Mouse (Mus musculus) embryonic facial prominence, embryonic 10.5 days (tissue): Measurements from ENCODE around the gene Naa30. TPM values are rescaled to one million over a fixed set of nuclear protein-coding genes. Genes with fewer than 3 reads are reported as not detected.

ENCODE experiments used
- DNase-seq: peaks from one replicate; pipeline ENCODE4 v3.0.0-alpha.2; 2017; ENCODE audit warnings: low spot score
- H3K27ac ChIP-seq: fragments of 300-500 bp; sonication (generic); replicated peaks from 2 replicates; pipeline ENCODE4 v1.5.1; 2016; ENCODE audit warnings: mild to moderate bottlenecking
- H3K27me3 ChIP-seq: fragments of 300-500 bp; sonication (generic); replicated peaks from 2 replicates; pipeline ENCODE4 v1.6.1; 2016; ENCODE audit warnings: low read depth, mild to moderate bottlenecking; ENCODE audit not compliant: poor library complexity, severe bottlenecking
- H3K36me3 ChIP-seq: fragments of 300-500 bp; sonication (generic); replicated peaks from 2 replicates; pipeline ENCODE4 v1.6.1; 2016; ENCODE audit warnings: mild to moderate bottlenecking, moderate library complexity
- H3K4me1 ChIP-seq: fragments of 300-500 bp; sonication (generic); 2 replicates; pipeline ENCODE4 v1.6.1; 2016
- H3K4me3 ChIP-seq: fragments of 300-500 bp; sonication (generic); 2 replicates; pipeline ENCODE4 v1.5.1; 2016; ENCODE audit warnings: mild to moderate bottlenecking, moderate library complexity
- H3K9me3 ChIP-seq: fragments of 300-500 bp; sonication (generic); 2 replicates; pipeline ENCODE4 v1.6.1; 2016; ENCODE audit warnings: mild to moderate bottlenecking
- WGBS: fragments of 180-500 bp; shearing (Covaris S2); methylation state at CpG from one replicate; pipeline ENCODE4 v1.1.7; 2016; 5-methylcytosine and 5-hydroxymethylcytosine counted together
- polyA plus RNA-seq: library from polyadenylated mRNA; unstranded; fragments of >200 nt; fragmentation: Nextera tagmentation; extraction: Ambion mirVana; gene quantifications from 2 replicates; pipeline ENCODE4 v1.2.1, GENCODE M21; 2016

The Naa30 gene
- 8.5 and 8.7 TPM in 2 replicates for polyA plus RNA-seq

DNA sequence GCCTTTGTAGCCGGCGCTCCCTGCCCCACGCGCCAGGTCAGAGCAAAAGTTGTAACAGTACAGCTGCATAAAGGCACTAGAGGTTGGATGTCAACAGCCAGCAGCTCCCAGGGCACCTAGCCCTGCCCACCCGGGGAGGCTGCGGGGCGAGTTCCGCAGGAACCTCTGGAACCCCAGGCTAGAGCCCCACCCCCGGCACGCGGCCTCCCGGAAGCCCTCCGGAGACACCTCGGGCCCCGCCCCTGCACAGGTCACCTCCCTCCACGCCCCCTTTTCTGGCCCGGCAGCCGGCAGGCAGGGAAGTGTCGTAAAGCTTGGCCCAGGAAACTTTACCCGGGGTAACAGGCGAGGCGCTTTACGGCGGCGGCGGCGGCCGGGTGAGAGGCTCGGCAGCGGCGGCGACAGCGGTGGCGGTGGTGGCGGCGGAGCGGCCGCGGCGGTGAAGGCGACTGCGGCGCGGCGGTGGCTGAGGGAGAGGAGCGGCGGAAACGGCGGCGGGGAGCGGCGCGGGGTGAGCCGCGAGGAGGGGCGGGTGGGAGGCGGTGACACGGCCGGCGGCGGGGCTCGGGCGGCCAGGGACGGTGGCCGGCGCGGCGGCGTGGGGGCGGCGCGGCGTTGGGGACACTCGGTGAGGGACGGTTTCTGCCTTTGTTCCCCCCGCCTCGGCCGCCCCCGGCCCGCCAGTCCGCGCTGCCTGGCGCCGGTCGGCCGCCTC lies at the start of gene Naa30:
Gene Naa30, plus strand, starts transcription at position 360 of the 715 bp plus-strand sequence.
- Histone ChIP-seq H3K27me3 (no peaks in the 10 kb centered on the region), H3K27ac (peak within 1 kb of the TSS; percentile 93), H3K4me1 (peaks cover 25% of the 10 kb centered on the region), H3K4me3 (peak within 1 kb of the TSS; percentile 98), H3K9me3 (no peaks in the 10 kb centered on the region), H3K36me3 (peaks cover 19% of the 10 kb centered on the region)
- under 1% methylated on average over 83 of the region's 86 CpGs for WGBS
- DNase-seq: peak; percentile 98

DNA sequence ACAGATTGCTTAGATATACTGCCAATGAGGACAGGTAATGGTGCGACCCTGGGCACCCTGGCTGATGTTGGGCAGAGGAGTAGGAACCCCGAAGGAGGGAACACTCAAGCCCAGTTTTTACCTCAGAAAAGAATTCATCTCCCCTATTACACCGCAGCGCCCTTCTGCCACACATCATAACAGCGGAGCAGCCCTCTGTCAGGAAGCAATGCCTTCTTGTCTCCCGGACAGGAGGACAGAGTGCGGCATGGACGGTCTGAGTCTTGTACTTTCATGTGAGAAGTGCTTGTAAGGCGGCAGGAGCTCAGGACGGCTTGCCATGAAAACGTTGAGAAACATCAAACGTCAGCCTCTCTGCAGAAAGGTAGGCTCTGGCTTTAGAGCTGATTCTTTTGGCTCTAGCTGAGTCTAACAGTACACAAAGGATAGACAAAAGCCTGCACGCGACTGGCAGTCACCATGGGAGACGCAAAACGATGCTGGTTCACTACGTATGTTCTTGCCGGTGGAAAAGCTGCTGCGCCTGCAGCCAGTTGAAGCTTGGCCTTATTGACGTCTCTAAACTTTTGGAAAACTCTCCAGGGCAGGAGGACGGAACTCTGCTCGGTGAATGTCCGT lies 44.8 kb upstream of the Naa30 start:
- Histone ChIP-seq H3K27me3 (no peaks in the 10 kb centered on the region), H3K4me1 (peaks cover 21% of the 10 kb centered on the region), H3K36me3 (no peaks in the 10 kb centered on the region), H3K4me3 (no peak overlapping the region), H3K27ac (no peak overlapping the region), H3K9me3 (no peaks in the 10 kb centered on the region)
- DNase-seq: no peak
- WGBS: 76% methylated on average over 23 of the region's 23 CpGs

DNA sequence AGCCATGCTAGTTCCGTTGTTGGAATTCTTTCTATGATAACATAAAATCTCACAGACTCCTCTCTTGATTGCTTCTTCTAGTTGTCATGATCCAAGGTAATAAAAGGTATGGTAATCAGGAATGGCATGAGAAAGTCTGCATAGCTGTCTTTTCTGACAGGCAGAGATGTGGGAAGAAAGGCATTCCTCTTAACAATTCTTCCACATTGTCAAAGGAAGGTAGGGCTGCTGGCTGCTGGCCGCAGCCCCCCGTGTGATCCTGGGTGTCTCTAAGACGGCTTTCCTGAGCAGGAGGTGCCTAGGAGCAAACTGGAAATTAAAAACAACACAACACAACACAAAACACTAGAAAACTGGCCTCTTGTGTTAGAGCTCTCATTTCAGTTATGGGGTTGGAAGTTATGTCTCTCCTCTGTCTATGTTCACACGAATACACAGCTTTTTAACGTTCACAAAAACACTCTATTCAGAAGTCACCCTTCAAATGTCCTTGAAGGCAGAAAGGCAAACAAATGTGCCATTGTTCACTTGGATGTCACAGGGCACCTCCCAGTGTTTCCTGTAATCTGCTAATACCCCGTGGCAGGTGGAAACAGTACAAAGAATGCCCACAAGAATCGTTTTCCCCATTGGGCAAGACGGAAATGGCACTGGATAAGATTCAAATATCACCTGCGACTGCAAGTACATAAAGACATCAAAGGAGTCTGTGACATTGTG lies 43.3 kb upstream of the Naa30 start:
- no peaks in the 10 kb centered on the region for H3K36me3 ChIP-seq
- H3K27ac ChIP-seq: no peak overlapping the region
- 53% methylated on average over 10 of the region's 10 CpGs for WGBS
- no peaks in the 10 kb centered on the region for H3K27me3 ChIP-seq
- H3K4me3 ChIP-seq: no peak overlapping the region
- no peak for DNase-seq
- H3K9me3 ChIP-seq: no peaks in the 10 kb centered on the region
- peaks cover 16% of the 10 kb centered on the region for H3K4me1 ChIP-seq

DNA sequence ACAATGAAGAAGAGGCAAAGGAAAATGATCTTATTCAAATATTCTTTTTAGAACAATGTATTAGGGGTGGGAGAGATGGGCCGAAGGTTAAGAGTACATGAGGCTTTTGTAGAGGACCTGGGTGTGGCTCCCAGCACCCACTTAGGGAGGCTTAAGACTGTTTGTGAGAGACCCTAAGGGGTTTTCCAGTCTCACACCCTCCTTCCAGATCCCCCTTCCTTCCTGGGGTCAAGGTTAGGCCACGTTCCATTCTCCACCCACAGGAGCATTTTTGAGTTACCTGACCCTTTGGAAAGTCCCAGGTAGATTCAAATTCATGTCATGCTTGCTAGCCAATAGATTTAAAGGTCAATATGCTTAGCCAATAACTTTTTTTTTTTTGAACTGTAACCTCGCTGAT lies 39.6 kb upstream of the Naa30 start:
- Histone ChIP-seq H3K4me1 (peaks cover 12% of the 10 kb centered on the region), H3K27ac (no peak overlapping the region), H3K4me3 (no peak overlapping the region), H3K27me3 (no peaks in the 10 kb centered on the region), H3K36me3 (no peaks in the 10 kb centered on the region), H3K9me3 (no peaks in the 10 kb centered on the region)
- 85% methylated on average over 3 of the region's 3 CpGs for WGBS
- no peak for DNase-seq

DNA sequence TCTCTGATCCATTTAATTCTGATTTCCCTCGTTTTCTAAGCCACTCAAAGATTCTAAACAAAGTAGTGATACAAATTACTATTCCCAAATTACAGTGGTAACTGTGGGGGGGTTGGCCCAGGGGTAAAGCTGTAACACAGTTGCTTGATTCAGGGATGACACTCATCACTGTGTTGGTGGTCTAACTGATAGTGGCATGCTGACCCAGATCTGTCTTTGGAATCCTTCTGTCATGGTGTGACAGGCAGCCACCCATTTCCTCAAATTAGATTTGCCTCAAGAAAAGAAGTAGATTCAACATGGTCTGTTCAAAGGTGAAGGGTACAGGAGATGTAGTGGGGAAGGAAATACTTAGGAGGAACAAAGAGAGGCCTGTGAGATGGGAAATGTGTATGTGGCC lies 33.9 kb upstream of the Naa30 start:
- Histone ChIP-seq H3K36me3 (no peaks in the 10 kb centered on the region), H3K27me3 (no peaks in the 10 kb centered on the region), H3K9me3 (no peaks in the 10 kb centered on the region), H3K4me1 (peaks cover 12% of the 10 kb centered on the region; the same call in 1 of the 2 replicates), H3K4me3 (no peak overlapping the region), H3K27ac (no peak overlapping the region)
- WGBS: 61% methylated on average over 1 of the region's 1 CpGs
- no peak for DNase-seq

DNA sequence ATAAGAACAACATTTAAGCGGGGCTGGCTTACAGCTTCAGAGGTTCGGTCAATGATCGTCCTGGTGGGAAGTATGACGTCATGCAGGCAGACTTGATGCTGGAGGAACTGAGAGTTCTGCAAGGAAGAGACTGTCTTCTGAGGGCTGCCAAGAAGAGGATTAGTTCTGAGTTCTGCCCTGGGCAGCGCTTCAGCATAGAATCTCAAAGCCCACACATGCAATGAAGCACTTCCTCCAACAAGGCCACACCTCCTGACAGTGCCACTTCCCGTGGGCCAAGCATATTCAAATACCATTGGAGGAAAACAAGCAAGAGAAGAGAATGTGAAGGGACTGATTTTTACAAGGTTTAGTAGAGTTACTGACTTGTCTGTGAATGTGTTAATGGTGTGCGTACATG lies 31.3 kb upstream of the Naa30 start:
- Histone ChIP-seq H3K4me1 (peaks cover 14% of the 10 kb centered on the region; the same call in 1 of the 2 replicates), H3K36me3 (no peaks in the 10 kb centered on the region), H3K27me3 (no peaks in the 10 kb centered on the region), H3K4me3 (no peak overlapping the region), H3K27ac (no peak overlapping the region), H3K9me3 (no peaks in the 10 kb centered on the region)
- 92% methylated on average over 7 of the region's 7 CpGs for WGBS
- no peak for DNase-seq

DNA sequence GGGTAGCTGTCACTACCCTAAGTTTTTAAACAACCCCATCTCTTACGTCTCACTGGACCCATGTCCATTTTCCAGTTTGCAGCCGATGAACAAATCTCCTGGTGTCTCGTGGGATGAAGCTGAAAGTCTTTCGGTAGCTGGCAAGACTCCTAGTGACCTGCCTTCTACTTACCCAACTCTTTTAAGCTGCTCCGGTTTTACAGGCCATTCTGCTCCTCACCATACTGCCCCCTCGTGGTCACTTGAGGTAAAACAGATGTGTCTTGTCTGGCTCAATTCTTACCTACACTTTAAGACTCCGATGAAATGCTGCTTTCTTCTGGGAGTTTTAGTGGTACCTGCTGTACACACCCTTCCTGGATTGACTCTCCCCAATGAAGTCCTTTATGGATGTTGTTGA lies 18.2 kb upstream of the Naa30 start:
- DNase-seq: peak; percentile 81
- no peak overlapping the region for H3K27ac ChIP-seq
- H3K36me3 ChIP-seq: no peaks in the 10 kb centered on the region
- H3K4me1 ChIP-seq: no peaks in the 10 kb centered on the region
- no peaks in the 10 kb centered on the region for H3K27me3 ChIP-seq
- no peaks in the 10 kb centered on the region for H3K9me3 ChIP-seq
- no peak overlapping the region for H3K4me3 ChIP-seq
- WGBS: 31% methylated on average over 7 of the region's 7 CpGs

DNA sequence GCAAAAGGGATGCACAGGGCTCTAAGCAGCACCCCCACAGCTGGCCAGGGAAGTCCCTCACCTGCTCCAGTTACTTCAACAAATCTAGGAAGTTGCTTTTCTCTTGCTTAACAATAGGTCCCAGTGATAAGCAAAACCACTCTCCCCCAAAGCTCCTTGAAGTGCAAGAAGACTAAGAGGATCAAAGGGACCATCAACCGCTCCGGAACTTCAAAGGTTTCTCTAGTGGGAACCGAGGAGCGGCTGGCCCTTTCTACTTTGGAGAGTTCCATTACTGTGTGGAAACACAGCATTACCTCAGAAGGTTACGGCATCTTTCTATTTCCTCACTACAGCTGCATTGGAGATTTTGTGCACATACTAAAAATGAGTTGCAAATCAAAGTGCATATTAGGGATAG lies 16.5 kb upstream of the Naa30 start:
- no peaks in the 10 kb centered on the region for H3K4me1 ChIP-seq
- no peak overlapping the region for H3K27ac ChIP-seq
- WGBS: 27% methylated on average over 5 of the region's 5 CpGs
- H3K4me3 ChIP-seq: no peak overlapping the region
- no peaks in the 10 kb centered on the region for H3K9me3 ChIP-seq
- H3K27me3 ChIP-seq: no peaks in the 10 kb centered on the region
- DNase-seq: no peak
- H3K36me3 ChIP-seq: no peaks in the 10 kb centered on the region

DNA sequence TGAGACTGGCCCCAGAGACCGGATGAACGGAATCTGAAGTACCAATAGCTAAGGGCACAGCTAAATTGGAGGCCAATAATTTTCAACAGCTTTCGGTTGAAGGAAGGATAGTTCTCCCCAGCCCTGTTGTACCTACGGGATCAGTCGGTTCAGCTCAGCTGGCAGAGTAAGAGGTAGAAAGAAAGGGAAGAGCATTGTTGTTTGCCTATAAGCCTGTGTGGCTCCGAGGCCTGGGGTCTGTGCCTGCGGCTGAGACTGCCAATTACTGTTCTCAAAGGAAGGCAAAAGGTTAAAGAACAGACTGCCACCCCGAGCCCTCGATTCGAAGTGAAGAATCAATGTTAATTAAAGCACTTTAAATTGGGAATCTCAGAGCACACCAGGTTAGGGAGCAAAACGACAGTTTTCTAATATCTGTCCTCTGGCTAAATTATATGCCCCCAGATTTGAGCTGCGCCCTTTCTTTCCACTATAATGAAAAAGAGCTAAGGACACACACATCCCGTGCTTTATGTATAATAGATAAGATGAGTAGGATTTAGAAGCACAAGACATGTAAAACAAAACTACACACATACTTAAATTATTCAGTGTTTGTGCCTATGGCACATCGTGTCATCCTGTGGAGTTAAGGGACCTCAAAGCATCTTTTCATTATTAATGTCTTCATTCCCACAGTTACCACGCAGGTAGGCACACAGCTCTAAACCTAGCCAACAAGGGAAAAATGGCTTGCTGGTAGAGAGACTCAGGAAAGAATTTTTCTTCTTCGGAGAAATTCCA lies 13.7 kb upstream of the Naa30 start:
- DNase-seq: no peak
- H3K4me3 ChIP-seq: no peak overlapping the region
- no peak overlapping the region for H3K27ac ChIP-seq
- no peaks in the 10 kb centered on the region for H3K27me3 ChIP-seq
- no peaks in the 10 kb centered on the region for H3K9me3 ChIP-seq
- no peaks in the 10 kb centered on the region for H3K4me1 ChIP-seq
- WGBS: 61% methylated on average over 16 of the region's 16 CpGs
- H3K36me3 ChIP-seq: no peaks in the 10 kb centered on the region

DNA sequence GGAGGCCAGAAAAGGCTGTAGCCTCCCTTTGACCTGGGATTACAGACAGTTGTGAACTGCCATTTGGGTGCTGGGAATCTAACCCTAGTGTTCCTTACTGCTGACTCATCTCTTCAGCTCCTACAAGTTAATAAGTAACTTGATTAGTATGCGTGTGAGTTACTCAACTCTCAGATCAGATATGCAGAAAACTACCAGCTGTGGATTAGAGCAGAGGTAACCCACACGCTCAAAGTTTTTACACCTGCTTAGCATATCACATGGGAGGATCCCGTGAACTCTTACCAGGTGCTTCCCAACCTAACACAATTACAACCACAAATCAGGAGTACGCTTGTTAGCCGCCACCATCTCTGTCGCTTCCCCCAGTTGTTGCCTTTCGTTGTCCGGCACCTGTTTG lies 740 bp upstream of the Naa30 start:
- peaks cover 25% of the 10 kb centered on the region for H3K4me1 ChIP-seq
- no peaks in the 10 kb centered on the region for H3K9me3 ChIP-seq
- H3K27me3 ChIP-seq: no peaks in the 10 kb centered on the region
- H3K36me3 ChIP-seq: peaks cover 19% of the 10 kb centered on the region
- DNase-seq: peak; percentile 21
- 26% methylated on average over 8 of the region's 8 CpGs for WGBS
- H3K4me3 ChIP-seq: peak overlapping the region; percentile 98
- peak overlapping the region; percentile 93 for H3K27ac ChIP-seq

DNA sequence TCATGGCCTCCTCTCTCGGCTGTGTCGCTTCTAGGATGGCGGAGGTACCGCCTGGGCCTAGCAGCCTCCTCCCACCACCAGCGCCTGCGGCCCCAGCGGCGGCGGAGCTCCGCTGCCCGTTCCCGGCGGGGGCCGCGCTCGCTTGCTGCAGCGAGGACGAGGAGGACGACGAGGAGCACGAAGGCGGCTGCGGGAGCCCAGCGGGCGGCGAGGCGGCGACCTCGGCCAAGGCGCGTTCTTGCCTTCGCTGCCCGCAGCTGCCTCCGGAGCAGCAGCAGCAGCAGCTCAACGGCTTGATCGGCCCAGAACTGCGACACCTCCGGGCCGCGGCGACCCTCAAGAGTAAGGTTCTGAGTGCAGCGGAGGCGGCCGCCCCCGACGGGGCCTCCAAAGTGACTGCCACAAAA lies 559 bp downstream of the Naa30 start:
- Histone ChIP-seq H3K36me3 (peaks cover 20% of the 10 kb centered on the region), H3K4me3 (peak overlapping the region; percentile 98), H3K9me3 (no peaks in the 10 kb centered on the region), H3K4me1 (peaks cover 25% of the 10 kb centered on the region), H3K27ac (peak overlapping the region; percentile 93), H3K27me3 (no peaks in the 10 kb centered on the region)
- peak; percentile 76 for DNase-seq
- under 1% methylated on average over 46 of the region's 46 CpGs for WGBS
